Mouse (Mus musculus) CH12.LX (cell line): ENCODE measurements around the gene Rell1.

Source experiments
- CTCF ChIP-seq, 2 experiments: IDR thresholded peaks in 1 of 2; conservative IDR thresholded peaks in 1 of 2; 2 replicates each; pipeline ENCODE4 v1.5.1; 2011 to 2012; ENCODE audit warnings: low read depth in 2 of 2, low read length in 2 of 2, improper control_type of control experiment in 1 of 2, inconsistent platforms in 1 of 2, mild to moderate bottlenecking in 1 of 2, moderate library complexity in 1 of 2
- MAZ ChIP-seq: IDR thresholded peaks from 2 replicates; pipeline ENCODE4 v1.6.1; 2012; ENCODE audit warnings: low read depth, mild to moderate bottlenecking, inconsistent platforms, low read length, improper control_type of control experiment, moderate library complexity
- RCOR1 ChIP-seq: conservative IDR thresholded peaks from 2 replicates; pipeline ENCODE4 v1.6.1; 2012; ENCODE audit warnings: low read depth, mild to moderate bottlenecking, inconsistent platforms, low read length, improper control_type of control experiment

DNA sequence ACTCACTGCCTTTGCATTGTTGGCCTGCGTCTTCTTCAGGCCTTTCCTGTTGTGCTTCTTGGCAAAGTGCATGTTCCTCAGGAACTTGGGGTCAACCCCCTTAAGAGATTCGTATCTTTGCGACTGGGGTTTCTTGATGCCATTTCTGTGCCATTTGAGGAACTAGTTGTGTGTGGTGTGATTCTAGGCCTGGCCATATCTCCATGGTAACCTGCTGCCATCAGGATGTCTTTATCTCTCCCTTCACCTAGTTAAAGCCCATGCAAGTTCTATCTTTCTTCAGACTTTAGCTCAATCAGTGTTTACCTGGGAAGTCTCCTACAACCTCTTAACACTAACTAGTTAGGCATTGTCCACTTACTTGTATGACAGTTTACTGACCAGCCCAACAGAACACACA lies 22.0 kb upstream of the Rell1 start:
- TF ChIP-seq CTCF (conservative IDR thresholded peaks at IDR 0.05 in 1 of 2, IDR thresholded peaks at IDR 0.05 in 1 of 2; ENCODE audit: low read depth in 2 of 2, low read length in 2 of 2) (no peak), MAZ (no peak), RCOR1 (no peak)
